Mouse (Mus musculus) cerebellum, adult 11 months (tissue): ENCODE measurements around the gene Gm28079.
"Not testable (repeated sequence)": the region's sequence is repeated elsewhere in the genome, so short reads cannot be mapped to it uniquely, and the experiment has no call there.

ENCODE experiments used
- DNase-seq: peaks from one replicate; pipeline ENCODE4 v3.0.0; 2022

Gm28079 gene

DNA sequence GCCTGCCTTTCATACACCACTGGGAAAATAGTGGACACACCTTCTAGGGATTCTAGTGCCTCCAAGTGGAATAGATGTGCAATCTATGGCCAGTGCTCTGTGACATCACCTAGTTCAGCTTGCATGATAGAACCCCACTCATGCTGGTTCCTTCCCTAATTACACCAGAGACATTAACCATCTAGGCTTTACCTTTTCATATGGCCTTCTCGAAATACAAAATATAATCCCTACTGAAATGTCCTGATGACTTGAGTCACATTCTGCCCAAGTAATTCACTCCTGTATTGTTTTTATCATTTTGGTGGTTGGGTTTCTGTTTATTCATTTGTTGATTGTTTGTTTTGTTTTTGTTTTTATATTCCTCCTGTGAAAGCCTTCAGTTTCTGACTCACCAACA is at the start of gene Gm28079:
Gene Gm28079, minus strand, starts transcription at position 101 of the 400 bp plus-strand sequence.
- not testable (repeated sequence) for DNase-seq
